ENCODE assay signal across 7 mouse cellular contexts in genomic region chr1:180483399-180484291, GRCm38 (mm10). TPM values are rescaled to one million over a fixed set of nuclear protein-coding genes. Genes with fewer than 3 reads are reported as not detected.
A peak's percentile ranks its signal among the peaks of the same experiment; 100 is the strongest.
DNase-seq lines count a peak whose midpoint lies in the region; ATAC-seq lines count a peak whose summit lies in the region.

TSS of gene Stum (minus strand) at chr1:180483504.

- DNase-seq in cerebellum, postnatal 4 days (ENCODE audit: low spot score in 2 of 2): peak; percentile 43 to 75
- DNase-seq in gastrocnemius, postnatal 10 days: peak; percentile 78
- DNase-seq in induced T-regulatory cell, adult 2 months (ENCODE audit: low read depth): peak; percentile 88
- DNase-seq in left cerebral cortex, adult 8-10 months (ENCODE audit: low spot score in 2 of 2): peak in 1 of 2 experiments; percentile 67
- peak; percentile 60 to 64 for DNase-seq in right cerebral cortex, postnatal 36 days (ENCODE audit: low spot score in 2 of 2)

- peak; percentile 75 for ATAC-seq in activated CD4-positive, CD25-positive, alpha-beta regulatory T cell, adult 4 months
- peak; percentile 90 for ATAC-seq in megakaryocyte progenitor cell, adult 5-6 weeks (replicated peaks; ENCODE audit: poor library complexity)

RNA-seq across cellular contexts. Expression of gene Stum, which starts in this region (rescaled TPM):
- not detected for polyA plus RNA-seq in activated CD4-positive, CD25-positive, alpha-beta regulatory T cell, adult 4 months (2017; shearing (Covaris generic))
- total RNA-seq in gastrocnemius, postnatal 10 days (2021): 1 to 10 TPM; 1.2 to 2.1 TPM
- 100 to 1,000 TPM; 139 to 156 (median 147) TPM for total RNA-seq in left cerebral cortex, adult 8-10 months (2022)
- not detected in 2 replicates for total RNA-seq in megakaryocyte progenitor cell, adult 5-6 weeks (2015)
- total RNA-seq in megakaryocyte progenitor cell, adult 5-6 weeks (2017): not detected in 2 replicates

Comparison
In these comparisons a context has a peak if more than half of its experiments do, and no peak if none do; other contexts are left out.
1. RNA of gene Stum (total RNA-seq): 139 to 156 TPM in left cerebral cortex, adult 8-10 months; 1.2 to 2.1 TPM in gastrocnemius, postnatal 10 days and not detected in megakaryocyte progenitor cell, adult 5-6 weeks; every median in the first group is over 10 times any median in the second.
2. Peak in ATAC-seq in activated CD4-positive, CD25-positive, alpha-beta regulatory T cell, adult 4 months; RNA of the gene not detected or under 1 TPM.
3. Peak in ATAC-seq in megakaryocyte progenitor cell, adult 5-6 weeks; RNA of the gene not detected or under 1 TPM.